Mouse (Mus musculus): ENCODE measurements around the gene Baiap2.

- no peak for TF ChIP-seq POLR2A (IDR thresholded peaks at IDR 0.05; ENCODE audit: low read depth, low read length)
- TF ChIP-seq CTCF (conservative IDR thresholded peaks at IDR 0.05; ENCODE audit: insufficient read depth, insufficient read length, low read depth, low read length): no peak
Observed at GRCm38 (mm10) chr11:120011114-120011760, 68.7 kb downstream of the Baiap2 start.

Measured in kidney, adult 2 months (tissue).